Mouse (Mus musculus): ENCODE data around the gene Olfr1128. TPM values are rescaled to one million over a fixed set of nuclear protein-coding genes. Genes with fewer than 3 reads are reported as not detected.
"Not testable (repeated sequence)": the region's sequence is repeated elsewhere in the genome, so short reads cannot be mapped to it uniquely, and the experiment has no call there.

Olfr1128 gene
- not detected in 2 replicates for total RNA-seq (2014; fragmentation: Nextera tagmentation)
- total RNA-seq (2017), result not detected in 2 replicates
- polyA plus RNA-seq (2012), result not detected in 2 replicates

- Histone ChIP-seq H3K4me1 (ENCODE audit: insufficient read depth, low read depth, low read length) (no peaks in the 10 kb centered on the region), H3K9me3 (replicated peaks) (peaks cover 6% of the 10 kb centered on the region), H3K27me3 (ENCODE audit: insufficient read depth, low read length) (no peaks in the 10 kb centered on the region), H3K36me3 (replicated peaks) (no peaks in the 10 kb centered on the region), H3K4me3 (ENCODE audit: low read depth, low read length) (no peak within 1 kb of the TSS)
- DNase-seq (ENCODE audit: low spot score), result no peak
- no peak for ATAC-seq (ENCODE audit: extremely low read depth, insufficient number of reproducible peaks, low FRiP score, poor library complexity, severe bottlenecking)
- TF ChIP-seq GATA1 (IDR thresholded peaks at IDR 0.05; ENCODE audit: borderline replicate concordance, low read length) (no peak), TAL1 (conservative IDR thresholded peaks at IDR 0.05; ENCODE audit: low read depth, low read length) (no peak), CTCF (IDR thresholded peaks at IDR 0.05; ENCODE audit: low read depth, low read length) (no peak), POLR2AphosphoS5 (IDR thresholded peaks at IDR 0.05; ENCODE audit: insufficient replicate concordance, low read depth, low read length) (no peak), GATA2 (IDR thresholded peaks at IDR 0.05; ENCODE audit: borderline replicate concordance, low read depth, low read length) (no peak)
Observed at GRCm38 (mm10) chr2:87545442-87545841, at the start of gene Olfr1128. Olfr1128 (minus strand) TSS chr2:87545542.

- H3K4me1 ChIP-seq (ENCODE audit: insufficient read depth, low read depth, low read length); ATAC-seq (ENCODE audit: extremely low read depth, insufficient number of reproducible peaks, low FRiP score, poor library complexity, severe bottlenecking); H3K27me3 ChIP-seq (ENCODE audit: insufficient read depth, low read length); H3K4me3 ChIP-seq (ENCODE audit: low read depth, low read length); H3K36me3 ChIP-seq (replicated peaks); H3K9me3 ChIP-seq (replicated peaks); DNase-seq (ENCODE audit: low spot score): not testable (repeated sequence)
Observed at GRCm38 (mm10) chr2:87573602-87574001, 28.3 kb upstream of the Olfr1128 start, which contains the start of gene Olfr1129. Olfr1129 (plus strand) TSS chr2:87573902.

GRCm38 (mm10) chr2:87534826-87535225, 10.5 kb downstream of the Olfr1128 start:
- ATAC-seq (ENCODE audit: extremely low read depth, insufficient number of reproducible peaks, low FRiP score, poor library complexity, severe bottlenecking) (no peak), DNase-seq (ENCODE audit: low spot score) (no peak)
- H3K27me3 ChIP-seq (ENCODE audit: insufficient read depth, low read length), result no peaks in the 10 kb centered on the region
- H3K9me3 ChIP-seq (replicated peaks), result peaks cover 6% of the 10 kb centered on the region
- H3K4me1 ChIP-seq (ENCODE audit: insufficient read depth, low read depth, low read length), result no peaks in the 10 kb centered on the region
- TF ChIP-seq TAL1 (conservative IDR thresholded peaks at IDR 0.05; ENCODE audit: low read depth, low read length), result no peak
- TF ChIP-seq POLR2AphosphoS5 (IDR thresholded peaks at IDR 0.05; ENCODE audit: insufficient replicate concordance, low read depth, low read length), result no peak
- TF ChIP-seq GATA1 (IDR thresholded peaks at IDR 0.05; ENCODE audit: borderline replicate concordance, low read length), result no peak
- no peak for TF ChIP-seq CTCF (IDR thresholded peaks at IDR 0.05; ENCODE audit: low read depth, low read length)
- TF ChIP-seq GATA2 (IDR thresholded peaks at IDR 0.05; ENCODE audit: borderline replicate concordance, low read depth, low read length), result no peak
- H3K4me3 ChIP-seq (ENCODE audit: low read depth, low read length), result no peak overlapping the region
- H3K36me3 ChIP-seq (replicated peaks), result no peaks in the 10 kb centered on the region

- Histone ChIP-seq H3K4me1 (ENCODE audit: insufficient read depth, low read depth, low read length) (no peaks in the 10 kb centered on the region), H3K27me3 (ENCODE audit: insufficient read depth, low read length) (no peaks in the 10 kb centered on the region), H3K36me3 (replicated peaks) (no peaks in the 10 kb centered on the region), H3K9me3 (replicated peaks) (peaks cover 6% of the 10 kb centered on the region), H3K4me3 (ENCODE audit: low read depth, low read length) (no peak within 1 kb of the TSS)
- TF ChIP-seq GATA2 (IDR thresholded peaks at IDR 0.05; ENCODE audit: borderline replicate concordance, low read depth, low read length) (no peak), GATA1 (IDR thresholded peaks at IDR 0.05; ENCODE audit: borderline replicate concordance, low read length) (no peak), CTCF (IDR thresholded peaks at IDR 0.05; ENCODE audit: low read depth, low read length) (no peak), TAL1 (conservative IDR thresholded peaks at IDR 0.05; ENCODE audit: low read depth, low read length) (no peak), POLR2AphosphoS5 (IDR thresholded peaks at IDR 0.05; ENCODE audit: insufficient replicate concordance, low read depth, low read length) (no peak)
- no peak for DNase-seq (ENCODE audit: low spot score)
- ATAC-seq (ENCODE audit: extremely low read depth, insufficient number of reproducible peaks, low FRiP score, poor library complexity, severe bottlenecking), result no peak
Observed at GRCm38 (mm10) chr2:87531496-87531895, 13.8 kb downstream of the Olfr1128 start, which contains the start of gene Olfr153. Olfr153 (plus strand) TSS chr2:87531796.

- ATAC-seq (ENCODE audit: extremely low read depth, insufficient number of reproducible peaks, low FRiP score, poor library complexity, severe bottlenecking); H3K9me3 ChIP-seq (replicated peaks); H3K4me3 ChIP-seq (ENCODE audit: low read depth, low read length); H3K4me1 ChIP-seq (ENCODE audit: insufficient read depth, low read depth, low read length); H3K36me3 ChIP-seq (replicated peaks); H3K27me3 ChIP-seq (ENCODE audit: insufficient read depth, low read length); DNase-seq (ENCODE audit: low spot score): not testable (repeated sequence)
Observed at GRCm38 (mm10) chr2:87525899-87526616, 19.3 kb downstream of the Olfr1128 start.

GRCm38 (mm10) chr2:87520651-87521050, 24.7 kb downstream of the Olfr1128 start:
- no peak for ATAC-seq (ENCODE audit: extremely low read depth, insufficient number of reproducible peaks, low FRiP score, poor library complexity, severe bottlenecking)
- Histone ChIP-seq H3K4me3 (ENCODE audit: low read depth, low read length) (no peak overlapping the region), H3K9me3 (replicated peaks) (peaks cover 12% of the 10 kb centered on the region), H3K4me1 (ENCODE audit: insufficient read depth, low read depth, low read length) (no peaks in the 10 kb centered on the region), H3K36me3 (replicated peaks) (no peaks in the 10 kb centered on the region), H3K27me3 (ENCODE audit: insufficient read depth, low read length) (no peaks in the 10 kb centered on the region)
- DNase-seq (ENCODE audit: low spot score), result no peak
- no peak for TF ChIP-seq GATA1 (IDR thresholded peaks at IDR 0.05; ENCODE audit: borderline replicate concordance, low read length)
- no peak for TF ChIP-seq POLR2AphosphoS5 (IDR thresholded peaks at IDR 0.05; ENCODE audit: insufficient replicate concordance, low read depth, low read length)
- no peak for TF ChIP-seq CTCF (IDR thresholded peaks at IDR 0.05; ENCODE audit: low read depth, low read length)
- no peak for TF ChIP-seq TAL1 (conservative IDR thresholded peaks at IDR 0.05; ENCODE audit: low read depth, low read length)
- TF ChIP-seq GATA2 (IDR thresholded peaks at IDR 0.05; ENCODE audit: borderline replicate concordance, low read depth, low read length), result no peak

- DNase-seq (ENCODE audit: low spot score) (no peak), ATAC-seq (ENCODE audit: extremely low read depth, insufficient number of reproducible peaks, low FRiP score, poor library complexity, severe bottlenecking) (no peak)
- Histone ChIP-seq H3K4me1 (ENCODE audit: insufficient read depth, low read depth, low read length) (no peaks in the 10 kb centered on the region), H3K36me3 (replicated peaks) (no peaks in the 10 kb centered on the region), H3K27me3 (ENCODE audit: insufficient read depth, low read length) (no peaks in the 10 kb centered on the region), H3K9me3 (replicated peaks) (peaks cover 14% of the 10 kb centered on the region), H3K4me3 (ENCODE audit: low read depth, low read length) (no peak overlapping the region)
- TF ChIP-seq GATA1 (IDR thresholded peaks at IDR 0.05; ENCODE audit: borderline replicate concordance, low read length), result no peak
- TF ChIP-seq POLR2AphosphoS5 (IDR thresholded peaks at IDR 0.05; ENCODE audit: insufficient replicate concordance, low read depth, low read length), result no peak
- TF ChIP-seq TAL1 (conservative IDR thresholded peaks at IDR 0.05; ENCODE audit: low read depth, low read length), result no peak
- TF ChIP-seq CTCF (IDR thresholded peaks at IDR 0.05; ENCODE audit: low read depth, low read length), result no peak
- TF ChIP-seq GATA2 (IDR thresholded peaks at IDR 0.05; ENCODE audit: borderline replicate concordance, low read depth, low read length), result no peak
Observed at GRCm38 (mm10) chr2:87516581-87516980, 28.8 kb downstream of the Olfr1128 start.
